Mouse (Mus musculus) limb, embryonic 12.5 days (tissue): ENCODE results near the gene Atp6ap1l. TPM values are rescaled to one million over a fixed set of nuclear protein-coding genes. Genes with fewer than 3 reads are reported as not detected.
"Not testable (repeated sequence)": the region's sequence is repeated elsewhere in the genome, so short reads cannot be mapped to it uniquely, and the experiment has no call there.

Experiments used
- ATAC-seq: fragments of 200-750 bp; cut with Nextera tagmentation; 2 replicates; pipeline ENCODE4 v1.8.0; 2017; ENCODE audit warnings: low read depth, moderate TSS enrichment; ENCODE audit not compliant: insufficient number of reproducible peaks, insufficient read depth, low FRiP score, low TSS enrichment
- H3K27ac ChIP-seq: fragments of 300-500 bp; sonication (generic); 2 replicates; pipeline ENCODE4 v1.5.1; 2016; ENCODE audit warnings: mild to moderate bottlenecking, moderate library complexity
- H3K27me3 ChIP-seq: fragments of 300-500 bp; sonication (generic); 2 replicates; pipeline ENCODE4 v1.6.1; 2016; ENCODE audit warnings: mild to moderate bottlenecking, moderate library complexity
- H3K36me3 ChIP-seq: fragments of 300-500 bp; sonication (generic); 2 replicates; pipeline ENCODE4 v1.6.1; 2016; ENCODE audit warnings: mild to moderate bottlenecking, moderate library complexity
- H3K4me1 ChIP-seq: fragments of 300-500 bp; sonication (generic); replicated peaks from 2 replicates; pipeline ENCODE4 v1.6.1; 2016
- H3K4me2 ChIP-seq: fragments of 300-500 bp; sonication (generic); 2 replicates; pipeline ENCODE4 v1.6.1; 2016; ENCODE audit warnings: mild to moderate bottlenecking, moderate library complexity
- H3K4me3 ChIP-seq: fragments of 300-500 bp; sonication (generic); replicated peaks from 2 replicates; pipeline ENCODE4 v1.5.1; 2016; ENCODE audit warnings: mild to moderate bottlenecking
- H3K9ac ChIP-seq: fragments of 300-500 bp; sonication (generic); replicated peaks from 2 replicates; pipeline ENCODE4 v1.6.1; 2016; ENCODE audit warnings: mild to moderate bottlenecking, moderate library complexity
- H3K9me3 ChIP-seq: fragments of 300-500 bp; sonication (generic); 2 replicates; pipeline ENCODE4 v1.6.1; 2016; ENCODE audit warnings: mild to moderate bottlenecking, moderate library complexity
- WGBS: fragments of 180-500 bp; shearing (Covaris S2); methylation state at CpG from one replicate; pipeline ENCODE4 v1.1.7; 2016; 5-methylcytosine and 5-hydroxymethylcytosine counted together
- polyA plus RNA-seq: library from polyadenylated mRNA; unstranded; fragments of >200 nt; fragmentation: Nextera tagmentation; extraction: Ambion mirVana; gene quantifications from 2 replicates; pipeline ENCODE4 v1.2.1, GENCODE M21; 2016

The Atp6ap1l gene
- polyA plus RNA-seq, 1 experiment from 2014 or later: 0.56 TPM

DNA sequence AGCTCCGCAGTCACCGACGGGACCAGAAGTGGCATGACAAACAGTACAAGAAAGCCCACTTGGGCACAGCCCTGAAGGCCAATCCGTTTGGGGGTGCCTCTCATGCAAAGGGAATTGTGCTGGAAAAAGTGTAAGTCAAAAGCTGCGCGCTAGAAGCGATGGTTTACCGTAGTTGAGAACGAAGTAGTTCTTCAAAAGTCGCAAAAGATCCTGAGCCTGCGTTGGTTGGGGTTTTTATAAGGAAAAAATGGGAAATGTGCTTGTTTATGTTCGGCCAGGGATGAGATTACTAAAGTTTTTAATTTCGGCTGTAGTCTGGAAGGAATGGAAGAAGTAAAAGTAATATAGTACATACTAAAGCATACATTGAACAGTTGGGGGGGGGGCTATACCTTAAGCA, 18.5 kb upstream of the Atp6ap1l start:
- peaks cover 42% of the 10 kb centered on the region for H3K36me3 ChIP-seq
- not testable (repeated sequence) for H3K27me3 ChIP-seq, H3K9me3 ChIP-seq, H3K4me1 ChIP-seq
- H3K9ac ChIP-seq: peak overlapping the region; percentile 93
- peak overlapping the region; percentile 80 for H3K4me3 ChIP-seq
- peak overlapping the region; percentile 78 for H3K27ac ChIP-seq
- WGBS: under 1% methylated on average over 13 of the region's 13 CpGs
- peak overlapping the region; percentile 75 for H3K4me2 ChIP-seq
- ATAC-seq: 0 out of 2 replicates have a peak, but pooled peaks have one; percentile 7

DNA sequence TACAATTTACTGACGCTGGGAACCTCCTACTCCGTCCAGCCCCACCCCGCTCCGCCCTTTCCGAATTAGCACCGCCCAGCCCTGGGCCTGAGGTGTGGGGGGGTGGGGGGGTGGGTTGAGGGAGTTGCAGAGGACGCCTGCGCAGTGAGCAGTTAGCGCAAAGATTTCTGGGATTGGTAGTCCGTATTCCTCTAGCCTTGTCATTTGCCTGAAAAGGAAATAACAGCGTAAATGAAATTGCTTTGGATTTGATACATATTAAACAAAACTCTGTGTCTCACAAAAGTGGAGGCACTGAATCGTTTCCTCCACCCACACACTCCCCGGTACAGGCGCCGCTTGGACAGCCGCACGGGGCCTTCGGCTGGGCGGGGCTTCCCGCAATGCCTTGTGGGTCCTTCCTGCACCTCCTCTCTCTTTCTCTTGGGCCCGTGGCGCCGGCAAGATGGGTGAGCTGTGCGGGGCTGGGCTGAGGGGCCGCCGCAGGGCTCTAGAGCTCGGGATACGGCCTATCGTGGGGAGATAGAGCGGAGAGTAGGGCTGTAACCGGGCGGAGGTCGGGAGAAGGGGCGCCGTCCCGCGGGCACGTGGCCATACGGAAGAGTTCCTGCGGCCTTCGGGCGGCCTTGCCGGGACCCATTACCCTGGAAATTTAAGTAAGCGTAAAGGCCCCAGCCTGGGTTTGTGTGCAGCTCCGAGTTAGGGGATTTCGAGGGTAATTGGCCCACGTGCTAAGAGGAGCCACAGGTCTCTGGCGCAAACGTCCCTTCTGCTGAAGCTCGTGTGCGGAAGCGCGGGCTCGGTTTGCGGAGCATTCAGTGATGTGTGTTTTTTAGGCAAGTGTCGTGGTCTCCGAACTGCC, 17.8 kb upstream of the Atp6ap1l start, which contains the start of gene Rps23:
Gene Rps23 (plus strand): TSS at position 208 of the 862 bp plus-strand sequence.
- Histone ChIP-seq H3K9ac (peak within 1 kb of the TSS; percentile 93), H3K27ac (peak within 1 kb of the TSS; percentile 78), H3K4me2 (peak within 1 kb of the TSS; percentile 75), H3K4me1 (no peaks in the 10 kb centered on the region), H3K4me3 (peak within 1 kb of the TSS; percentile 80), H3K9me3 (no peaks in the 10 kb centered on the region), H3K36me3 (peaks cover 36% of the 10 kb centered on the region), H3K27me3 (no peaks in the 10 kb centered on the region)
- ATAC-seq: peak; percentile 97
- under 1% methylated on average over 57 of the region's 57 CpGs for WGBS

DNA sequence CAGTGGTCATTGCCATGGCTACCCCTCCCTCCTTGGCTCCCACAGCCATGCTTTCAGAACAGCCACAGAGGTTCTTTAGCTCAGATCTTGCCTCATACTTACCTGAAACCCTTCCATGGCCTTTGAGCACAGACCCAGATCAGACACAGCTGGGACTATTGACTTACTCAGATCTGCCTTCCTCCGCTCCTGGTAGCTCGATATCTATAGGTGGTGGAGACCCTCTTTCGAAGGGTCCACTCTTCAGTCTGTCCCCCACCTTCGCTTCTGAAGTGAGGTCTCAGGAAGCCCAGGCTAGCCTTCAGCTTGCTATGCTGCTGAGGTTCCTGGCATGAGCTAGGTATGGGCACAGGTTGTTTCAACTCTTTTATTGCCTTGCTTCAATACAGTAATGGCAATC, 9.6 kb upstream of the Atp6ap1l start:
- H3K9ac ChIP-seq: no peak overlapping the region
- no peaks in the 10 kb centered on the region for H3K27me3 ChIP-seq
- H3K4me2 ChIP-seq: no peak overlapping the region
- 95% methylated on average over 4 of the region's 4 CpGs for WGBS
- no peaks in the 10 kb centered on the region for H3K4me1 ChIP-seq
- no peaks in the 10 kb centered on the region for H3K36me3 ChIP-seq
- no peak overlapping the region for H3K4me3 ChIP-seq
- H3K27ac ChIP-seq: no peak overlapping the region
- ATAC-seq: no peak
- no peaks in the 10 kb centered on the region for H3K9me3 ChIP-seq

DNA sequence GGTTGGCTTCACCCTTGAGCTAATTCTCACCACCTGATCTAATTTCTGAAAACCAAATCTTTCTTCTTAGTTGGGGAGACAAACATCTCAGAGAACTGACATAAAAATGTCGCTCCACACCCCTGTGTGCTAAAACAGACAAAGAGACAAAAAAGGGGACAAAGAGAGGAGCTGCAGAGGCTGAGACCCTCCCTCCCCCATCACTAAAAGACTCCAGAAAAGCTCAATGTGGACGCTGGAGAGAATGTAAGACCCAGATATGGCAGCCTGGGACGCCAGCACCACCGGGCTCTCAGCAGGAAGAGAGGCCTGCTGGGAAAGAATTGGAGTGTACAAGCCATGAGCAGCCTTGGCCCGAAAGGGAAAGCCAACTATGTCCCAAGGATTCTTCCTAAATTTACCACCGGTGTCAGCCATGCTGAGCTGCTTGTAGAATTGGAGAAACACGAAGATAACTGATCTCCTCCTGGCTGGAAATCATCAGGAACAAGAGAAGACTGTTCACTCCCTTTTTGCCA, 8.6 kb upstream of the Atp6ap1l start:
- no peaks in the 10 kb centered on the region for H3K27me3 ChIP-seq
- WGBS: 58% methylated on average over 7 of the region's 7 CpGs
- no peaks in the 10 kb centered on the region for H3K9me3 ChIP-seq
- H3K9ac ChIP-seq: no peak overlapping the region
- no peak overlapping the region for H3K4me3 ChIP-seq
- H3K27ac ChIP-seq: no peak overlapping the region
- no peaks in the 10 kb centered on the region for H3K36me3 ChIP-seq
- ATAC-seq: no peak
- no peak overlapping the region for H3K4me2 ChIP-seq
- H3K4me1 ChIP-seq: no peaks in the 10 kb centered on the region

DNA sequence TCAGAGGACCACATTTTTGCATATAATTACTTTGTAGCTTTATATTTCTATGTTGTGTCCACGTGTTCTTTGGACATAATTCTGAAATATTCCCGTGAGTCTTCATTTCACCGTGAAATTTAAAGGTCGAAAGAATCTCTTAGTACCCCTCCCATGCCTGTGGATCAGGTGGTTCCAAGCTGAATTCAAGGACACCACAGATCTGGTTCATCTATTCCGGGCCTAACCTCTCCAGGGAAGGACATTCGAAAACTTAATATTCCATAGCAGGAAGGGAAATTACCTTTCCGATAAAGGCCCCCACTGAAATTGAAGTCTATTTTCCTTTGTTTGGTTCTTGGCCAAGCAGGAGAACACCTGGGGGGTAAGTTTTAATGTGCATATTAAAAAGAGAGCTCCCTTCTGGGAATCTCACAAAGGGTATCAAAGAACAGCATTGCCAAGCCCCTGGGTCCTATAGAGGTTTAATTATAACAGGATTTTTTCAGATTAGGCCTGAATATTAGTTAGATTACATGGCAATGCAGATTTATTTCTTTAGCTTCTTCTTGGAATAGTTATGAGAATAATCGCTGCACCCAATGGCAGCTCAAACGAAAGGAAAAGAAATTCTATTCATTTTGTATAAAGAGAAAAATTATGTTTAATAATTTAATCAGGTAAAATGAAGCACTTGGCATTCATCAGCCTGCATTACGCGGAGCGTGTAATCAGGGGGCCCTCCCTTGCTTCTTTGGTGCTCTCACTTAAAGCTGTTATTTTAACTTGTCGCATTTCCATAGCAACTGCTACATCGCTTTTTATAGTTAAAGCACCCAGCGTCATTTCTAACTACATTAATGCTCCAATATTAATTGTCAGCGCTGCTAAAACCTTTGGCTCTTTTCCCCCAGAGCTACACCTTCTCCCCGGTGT, 7.9 kb upstream of the Atp6ap1l start:
- no peaks in the 10 kb centered on the region for H3K27me3 ChIP-seq
- H3K27ac ChIP-seq: no peak overlapping the region
- no peaks in the 10 kb centered on the region for H3K9me3 ChIP-seq
- H3K4me3 ChIP-seq: no peak overlapping the region
- H3K4me1 ChIP-seq: no peaks in the 10 kb centered on the region
- H3K36me3 ChIP-seq: no peaks in the 10 kb centered on the region
- ATAC-seq: no peak
- H3K9ac ChIP-seq: no peak overlapping the region
- 81% methylated on average over 17 of the region's 17 CpGs for WGBS
- H3K4me2 ChIP-seq: no peak overlapping the region

DNA sequence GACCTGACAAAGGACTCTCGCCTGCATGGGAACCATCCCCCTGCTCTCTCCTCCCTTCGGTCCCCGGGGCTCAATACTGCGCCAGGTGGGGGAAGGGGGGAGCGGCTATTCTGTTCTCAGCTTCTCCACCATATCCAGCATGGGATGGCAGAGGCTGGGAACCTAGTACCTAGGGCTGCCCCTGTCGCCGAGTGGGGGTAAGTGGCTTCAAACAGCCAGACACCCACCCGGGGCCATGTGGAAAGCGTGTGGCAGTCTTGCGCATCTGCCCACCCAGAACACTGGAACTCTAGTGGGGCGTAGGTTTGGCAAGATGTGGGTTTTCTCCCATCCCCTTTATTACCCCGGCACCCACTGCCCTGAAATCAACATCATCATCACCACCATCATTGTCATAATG, 2.2 kb upstream of the Atp6ap1l start:
- Histone ChIP-seq H3K4me1 (no peaks in the 10 kb centered on the region), H3K4me2 (no peak overlapping the region), H3K9ac (no peak overlapping the region), H3K9me3 (0 out of 2 replicates have a peak, but pooled peaks cover 3% of the 10 kb centered on the region), H3K4me3 (no peak overlapping the region), H3K27ac (no peak overlapping the region), H3K27me3 (no peaks in the 10 kb centered on the region), H3K36me3 (no peaks in the 10 kb centered on the region)
- 88% methylated on average over 12 of the region's 12 CpGs for WGBS
- ATAC-seq: no peak

DNA sequence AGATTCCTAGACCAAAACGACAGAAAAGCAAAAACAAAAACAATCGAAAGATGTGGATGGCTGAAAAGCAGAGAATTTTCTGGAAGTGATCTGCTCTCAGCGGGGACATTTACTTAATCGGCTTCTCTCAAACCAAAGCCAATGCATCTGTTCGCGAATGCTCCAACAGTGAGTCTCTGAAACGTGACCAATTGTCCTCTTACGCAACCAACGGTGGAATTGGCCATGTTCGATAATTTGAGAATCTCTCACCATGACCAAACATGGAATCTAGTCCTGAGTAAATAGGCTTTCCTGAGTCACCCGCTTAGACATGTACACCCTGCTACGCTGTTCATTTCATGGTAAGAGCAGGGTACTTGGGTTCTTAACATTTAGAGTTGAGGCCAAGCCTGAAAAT, 8.3 kb downstream of the Atp6ap1l start:
- Histone ChIP-seq H3K4me3 (no peak overlapping the region), H3K9me3 (no peaks in the 10 kb centered on the region), H3K4me2 (no peak overlapping the region), H3K27me3 (no peaks in the 10 kb centered on the region), H3K4me1 (no peaks in the 10 kb centered on the region), H3K36me3 (no peaks in the 10 kb centered on the region), H3K9ac (no peak overlapping the region), H3K27ac (no peak overlapping the region)
- 90% methylated on average over 12 of the region's 12 CpGs for whole genome bisulfite sequencing
- ATAC-seq: no peak

DNA sequence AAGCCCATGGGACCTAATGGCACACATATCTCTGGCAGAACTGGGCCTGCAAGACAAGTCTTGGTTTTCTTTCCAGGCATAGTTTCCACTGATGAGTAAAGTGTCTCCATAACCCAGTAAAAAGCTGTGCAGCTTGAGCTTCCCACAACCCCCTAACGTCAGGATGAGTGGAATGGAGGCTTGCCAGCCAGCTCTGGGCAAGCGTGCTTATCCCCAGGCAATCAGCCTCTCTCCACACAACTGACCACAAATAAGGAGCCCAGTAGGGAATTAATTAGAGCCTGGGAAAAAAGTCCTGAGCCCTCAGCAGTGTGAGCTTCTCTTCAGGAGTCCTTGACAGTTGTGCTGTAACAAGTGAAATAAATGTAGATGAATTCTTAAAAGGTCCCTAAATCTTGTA, 9.1 kb downstream of the Atp6ap1l start:
- Histone ChIP-seq H3K9me3 (no peaks in the 10 kb centered on the region), H3K4me3 (no peak overlapping the region), H3K9ac (no peak overlapping the region), H3K27ac (no peak overlapping the region), H3K4me1 (no peaks in the 10 kb centered on the region), H3K4me2 (no peak overlapping the region), H3K36me3 (no peaks in the 10 kb centered on the region), H3K27me3 (no peaks in the 10 kb centered on the region)
- ATAC-seq: no peak
- 44% methylated on average over 2 of the region's 2 CpGs for WGBS

DNA sequence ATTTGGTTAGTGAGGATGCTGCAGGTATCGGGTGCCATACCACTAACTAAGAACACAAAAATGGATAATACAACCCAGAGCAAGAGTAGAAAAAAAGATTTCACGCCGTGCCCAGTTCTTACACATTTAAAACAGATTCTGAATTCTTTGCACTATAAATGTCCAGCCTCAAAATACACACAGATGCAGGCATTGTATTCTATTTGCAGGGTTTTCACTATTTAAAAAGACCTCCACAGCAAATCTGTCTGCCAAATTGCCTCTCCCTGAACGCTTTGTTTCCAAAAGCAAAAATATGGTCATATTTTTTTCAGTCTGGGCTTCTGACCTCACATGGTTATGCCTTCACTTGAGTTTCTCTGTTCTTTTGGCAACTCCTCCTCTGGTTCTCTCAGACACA, 10.3 kb downstream of the Atp6ap1l start:
- H3K27ac ChIP-seq: no peak overlapping the region

DNA sequence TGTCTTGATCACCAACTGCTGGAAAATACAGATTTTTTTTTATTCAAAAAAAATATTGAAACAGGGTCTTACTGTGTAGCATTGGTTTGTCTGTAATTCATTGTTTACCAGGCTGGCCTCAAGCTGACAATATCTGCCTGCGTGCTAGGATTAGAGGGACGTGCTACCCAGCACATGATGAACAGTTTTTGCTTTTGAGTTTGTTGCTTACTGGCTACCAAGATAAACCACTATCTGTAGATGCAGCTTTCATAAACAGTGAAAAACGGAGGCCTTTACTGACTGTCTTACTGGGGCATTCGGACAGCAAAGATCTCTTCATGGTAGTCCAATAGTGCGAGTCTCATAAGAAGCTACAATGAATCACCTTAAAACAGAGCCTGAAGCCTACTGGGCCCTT, 15.0 kb downstream of the Atp6ap1l start:
- no peak for ATAC-seq
- Histone ChIP-seq H3K9me3 (no peaks in the 10 kb centered on the region), H3K27me3 (no peaks in the 10 kb centered on the region; the same call in 1 of the 2 replicates), H3K4me1 (peaks cover 13% of the 10 kb centered on the region; the same call in 1 of the 2 replicates), H3K4me2 (no peak overlapping the region), H3K4me3 (no peak overlapping the region), H3K27ac (no peak overlapping the region), H3K9ac (no peak overlapping the region), H3K36me3 (no peaks in the 10 kb centered on the region)
- 89% methylated on average over 5 of the region's 5 CpGs for WGBS

More for the DNA sequence above, 10.3 kb downstream of the Atp6ap1l start:
- H3K9me3 ChIP-seq: no peaks in the 10 kb centered on the region
- no peak for ATAC-seq
- H3K4me1 ChIP-seq: no peaks in the 10 kb centered on the region
- WGBS: 89% methylated on average over 4 of the region's 4 CpGs
- no peak overlapping the region for H3K9ac ChIP-seq
- H3K4me2 ChIP-seq: no peak overlapping the region
- H3K27me3 ChIP-seq: no peaks in the 10 kb centered on the region
- no peak overlapping the region for H3K4me3 ChIP-seq
- no peaks in the 10 kb centered on the region for H3K36me3 ChIP-seq

DNA sequence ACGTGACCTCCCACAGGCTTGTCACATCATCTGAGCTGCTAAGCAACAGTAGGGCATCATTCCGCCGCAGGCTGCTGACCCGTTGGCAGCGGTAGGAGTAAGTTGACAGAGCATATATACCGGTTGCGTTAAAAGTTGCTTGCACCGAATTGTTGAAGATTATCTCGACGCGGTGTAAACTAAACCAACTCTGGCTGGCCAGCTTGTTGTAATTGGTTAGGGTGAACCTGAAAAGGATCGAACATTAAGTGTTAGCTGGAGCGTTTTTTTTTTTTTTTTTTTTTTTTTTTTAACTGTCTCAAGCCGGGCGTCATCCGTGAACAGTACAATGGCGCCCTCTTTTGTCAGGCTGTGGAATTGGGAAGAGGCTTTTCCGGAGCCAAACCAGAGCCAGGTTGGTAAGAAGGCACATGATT, 18.6 kb downstream of the Atp6ap1l start:
- no peak overlapping the region for H3K9ac ChIP-seq
- H3K4me3 ChIP-seq: peak overlapping the region; percentile 41
- WGBS: 2% methylated on average over 18 of the region's 18 CpGs
- H3K27ac ChIP-seq: no peak overlapping the region
- H3K4me1 ChIP-seq: peaks cover 14% of the 10 kb centered on the region; the same call in 1 of the 2 replicates
- peak; percentile 62; the same call in 1 of the 2 replicates for ATAC-seq
- no peaks in the 10 kb centered on the region for H3K36me3 ChIP-seq
- H3K4me2 ChIP-seq: peak overlapping the region; percentile 63
- no peaks in the 10 kb centered on the region for H3K9me3 ChIP-seq
- no peaks in the 10 kb centered on the region; the same call in 1 of the 2 replicates for H3K27me3 ChIP-seq
